Mouse (Mus musculus) erythroblast, embryonic 14.5 days (primary cell): ENCODE data around the gene Zfp365. TPM values are rescaled to one million over a fixed set of nuclear protein-coding genes. Genes with fewer than 3 reads are reported as not detected.

Source experiments
- H3K27me3 ChIP-seq: 2 replicates; pipeline ENCODE4 v1.6.1; 2012; ENCODE audit warnings: inconsistent platforms; ENCODE audit not compliant: control insufficient read depth
- H3K36me3 ChIP-seq: 2 replicates; pipeline ENCODE4 v1.6.1; 2012; ENCODE audit warnings: mild to moderate bottlenecking, inconsistent platforms; ENCODE audit not compliant: control insufficient read depth
- H3K4me1 ChIP-seq: 2 replicates; pipeline ENCODE4 v1.6.1; 2012; ENCODE audit warnings: inconsistent platforms; ENCODE audit not compliant: control insufficient read depth
- H3K4me3 ChIP-seq: replicated peaks from 2 replicates; pipeline ENCODE3; 2012; ENCODE audit warnings: moderate library complexity, mild to moderate bottlenecking, inconsistent platforms
- H3K9me3 ChIP-seq: 2 replicates; pipeline ENCODE4 v1.6.1; 2012; ENCODE audit warnings: low read length, inconsistent platforms, mixed read lengths; ENCODE audit not compliant: control insufficient read depth
- GATA1 ChIP-seq: IDR thresholded peaks from 2 replicates; pipeline ENCODE4 v1.6.1; 2012; ENCODE audit warnings: low read length, inconsistent platforms, mixed read lengths
- TAL1 ChIP-seq: IDR thresholded peaks from 3 replicates; pipeline ENCODE4 v1.6.1; 2012; ENCODE audit warnings: low read length, inconsistent platforms, mixed read lengths
- polyA plus RNA-seq: library from polyadenylated mRNA; stranded (reverse); fragments of >175 nt; gene quantifications from 2 replicates; pipeline ENCODE4 v1.2.3, GENCODE M21; 2012

The Zfp365 gene
- polyA plus RNA-seq, 1 experiment, result not detected

GRCm38 (mm10) chr10:67894683-67895082 is 17.8 kb downstream of the Zfp365 start:
- no peaks in the 10 kb centered on the region for H3K36me3 ChIP-seq
- H3K9me3 ChIP-seq, result no peaks in the 10 kb centered on the region
- H3K4me1 ChIP-seq, result no peaks in the 10 kb centered on the region
- no peaks in the 10 kb centered on the region for H3K27me3 ChIP-seq
- no peak overlapping the region for H3K4me3 ChIP-seq
- no peak for TF ChIP-seq GATA1
- TF ChIP-seq TAL1, result no peak

GRCm38 (mm10) chr10:67894059-67894458 is 18.4 kb downstream of the Zfp365 start:
- H3K36me3 ChIP-seq, result no peaks in the 10 kb centered on the region
- H3K9me3 ChIP-seq, result no peaks in the 10 kb centered on the region

GRCm38 (mm10) chr10:67893226-67893625 is 19.2 kb downstream of the Zfp365 start:
- H3K36me3 ChIP-seq, result no peaks in the 10 kb centered on the region
- H3K4me1 ChIP-seq, result no peaks in the 10 kb centered on the region
- no peaks in the 10 kb centered on the region for H3K9me3 ChIP-seq
- no peaks in the 10 kb centered on the region for H3K27me3 ChIP-seq
- no peak overlapping the region for H3K4me3 ChIP-seq
- no peak for TF ChIP-seq TAL1
- no peak for TF ChIP-seq GATA1

More at GRCm38 (mm10) chr10:67894059-67894458, 18.4 kb downstream of the Zfp365 start:
- Histone ChIP-seq H3K4me1 (no peaks in the 10 kb centered on the region), H3K4me3 (no peak overlapping the region), H3K27me3 (no peaks in the 10 kb centered on the region)
- TF ChIP-seq TAL1 (no peak), GATA1 (no peak)

- Histone ChIP-seq H3K36me3 (no peaks in the 10 kb centered on the region), H3K9me3 (no peaks in the 10 kb centered on the region)
These were observed 21.3 kb downstream of the Zfp365 start for GRCm38 (mm10) chr10:67891126-67891525.

GRCm38 (mm10) chr10:67887971-67888370 is 24.5 kb downstream of the Zfp365 start:
- Histone ChIP-seq H3K4me3 (no peak overlapping the region), H3K36me3 (no peaks in the 10 kb centered on the region), H3K27me3 (no peaks in the 10 kb centered on the region), H3K9me3 (no peaks in the 10 kb centered on the region), H3K4me1 (no peaks in the 10 kb centered on the region)
- TF ChIP-seq GATA1 (no peak), TAL1 (no peak)

More at GRCm38 (mm10) chr10:67891126-67891525, 21.3 kb downstream of the Zfp365 start:
- Histone ChIP-seq H3K27me3 (no peaks in the 10 kb centered on the region), H3K4me3 (no peak overlapping the region), H3K4me1 (no peaks in the 10 kb centered on the region)
- TF ChIP-seq GATA1 (no peak), TAL1 (no peak)

GRCm38 (mm10) chr10:67880692-67881091 is 31.8 kb downstream of the Zfp365 start:
- no peak overlapping the region for H3K4me3 ChIP-seq
- H3K4me1 ChIP-seq, result no peaks in the 10 kb centered on the region
- H3K9me3 ChIP-seq, result no peaks in the 10 kb centered on the region
- H3K27me3 ChIP-seq, result no peaks in the 10 kb centered on the region
- no peak for TF ChIP-seq GATA1
- no peak for TF ChIP-seq TAL1
- H3K36me3 ChIP-seq, result no peaks in the 10 kb centered on the region

GRCm38 (mm10) chr10:67871811-67872210 is 40.7 kb downstream of the Zfp365 start:
- Histone ChIP-seq H3K4me3 (no peak overlapping the region), H3K36me3 (no peaks in the 10 kb centered on the region), H3K4me1 (no peaks in the 10 kb centered on the region), H3K27me3 (no peaks in the 10 kb centered on the region), H3K9me3 (no peaks in the 10 kb centered on the region)
- TF ChIP-seq TAL1 (no peak), GATA1 (no peak)

GRCm38 (mm10) chr10:67868234-67868633 is 44.2 kb downstream of the Zfp365 start:
- Histone ChIP-seq H3K36me3 (no peaks in the 10 kb centered on the region), H3K9me3 (no peaks in the 10 kb centered on the region), H3K4me3 (no peak overlapping the region), H3K27me3 (no peaks in the 10 kb centered on the region), H3K4me1 (no peaks in the 10 kb centered on the region)
- TF ChIP-seq GATA1, result no peak
- no peak for TF ChIP-seq TAL1

GRCm38 (mm10) chr10:67865841-67866240 is 46.6 kb downstream of the Zfp365 start:
- Histone ChIP-seq H3K4me1 (no peaks in the 10 kb centered on the region), H3K36me3 (no peaks in the 10 kb centered on the region), H3K9me3 (no peaks in the 10 kb centered on the region), H3K4me3 (no peak overlapping the region), H3K27me3 (no peaks in the 10 kb centered on the region)
- no peak for TF ChIP-seq GATA1
- no peak for TF ChIP-seq TAL1

GRCm38 (mm10) chr10:67865063-67865462 is 47.4 kb downstream of the Zfp365 start:
- Histone ChIP-seq H3K4me1 (no peaks in the 10 kb centered on the region), H3K4me3 (no peak overlapping the region), H3K9me3 (no peaks in the 10 kb centered on the region), H3K27me3 (no peaks in the 10 kb centered on the region), H3K36me3 (no peaks in the 10 kb centered on the region)
- TF ChIP-seq TAL1, result no peak
- no peak for TF ChIP-seq GATA1
